Mouse (Mus musculus) heart, embryonic 12.5 days (tissue): ENCODE results near the gene Hdc. TPM values are rescaled to one million over a fixed set of nuclear protein-coding genes. Genes with fewer than 3 reads are reported as not detected.

Source experiments
- ATAC-seq: fragments of 200-750 bp; cut with Nextera tagmentation; 2 replicates; pipeline ENCODE4 v1.8.0; 2017; ENCODE audit warnings: moderate TSS enrichment, moderate library complexity; ENCODE audit not compliant: insufficient number of reproducible peaks, low FRiP score
- H3K27ac ChIP-seq: fragments of 300-500 bp; sonication (generic); 2 replicates; pipeline ENCODE4 v1.5.1; 2016; ENCODE audit warnings: mild to moderate bottlenecking, moderate library complexity; ENCODE audit not compliant: poor library complexity, severe bottlenecking
- H3K27me3 ChIP-seq: fragments of 300-500 bp; sonication (generic); replicated peaks from 2 replicates; pipeline ENCODE4 v1.6.1; 2016; ENCODE audit warnings: mild to moderate bottlenecking, moderate library complexity
- H3K36me3 ChIP-seq: fragments of 300-500 bp; sonication (generic); 2 replicates; pipeline ENCODE4 v1.6.1; 2016; ENCODE audit warnings: mild to moderate bottlenecking, moderate library complexity
- H3K4me1 ChIP-seq: fragments of 300-500 bp; sonication (generic); replicated peaks from 2 replicates; pipeline ENCODE4 v1.6.1; 2016; ENCODE audit warnings: mild to moderate bottlenecking
- H3K4me2 ChIP-seq: fragments of 300-500 bp; sonication (generic); 2 replicates; pipeline ENCODE4 v1.6.1; 2016; ENCODE audit warnings: mild to moderate bottlenecking, moderate library complexity
- H3K4me3 ChIP-seq: fragments of 300-500 bp; sonication (generic); 2 replicates; pipeline ENCODE4 v1.5.1; 2016; ENCODE audit warnings: mild to moderate bottlenecking
- H3K9ac ChIP-seq: fragments of 300-500 bp; sonication (generic); 2 replicates; pipeline ENCODE4 v1.6.1; 2016; ENCODE audit warnings: mild to moderate bottlenecking, moderate library complexity
- H3K9me3 ChIP-seq: fragments of 300-500 bp; sonication (generic); replicated peaks from 2 replicates; pipeline ENCODE4 v1.6.1; 2016; ENCODE audit warnings: mild to moderate bottlenecking, moderate library complexity
- WGBS: fragments of 180-500 bp; shearing (Covaris S2); methylation state at CpG from one replicate; pipeline ENCODE4 v1.1.7; 2016; 5-methylcytosine and 5-hydroxymethylcytosine counted together
- polyA plus RNA-seq: library from polyadenylated mRNA; unstranded; fragments of >200 nt; fragmentation: Nextera tagmentation; extraction: Ambion mirVana; gene quantifications from 2 replicates; pipeline ENCODE4 v1.2.1, GENCODE M21; 2016

Gene Hdc
- polyA plus RNA-seq, 1 experiment from 2014 or later: 3.1 TPM

DNA sequence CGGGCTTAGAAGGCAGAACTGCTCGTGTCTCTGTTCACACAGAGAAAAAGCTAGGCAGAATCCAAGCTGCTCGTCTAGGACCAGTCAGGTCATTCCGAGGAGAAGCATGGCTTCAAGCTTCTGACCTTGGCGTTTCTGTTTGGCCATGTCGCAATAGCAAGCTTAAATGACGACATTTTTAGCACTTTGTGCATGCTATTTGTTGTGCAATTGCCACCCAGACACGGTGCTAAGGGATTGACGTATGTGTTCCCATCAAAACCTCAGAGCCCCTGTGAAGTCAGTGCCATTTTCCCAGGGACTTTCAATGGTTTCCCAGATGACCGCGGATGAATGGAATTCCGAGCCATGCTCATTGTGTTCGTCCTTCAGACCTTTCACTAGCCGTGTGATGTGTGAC, 18.6 kb downstream of the Hdc start:
- Histone ChIP-seq H3K36me3 (no peaks in the 10 kb centered on the region), H3K4me2 (no peak overlapping the region), H3K9ac (no peak overlapping the region), H3K27me3 (peaks cover 9% of the 10 kb centered on the region), H3K9me3 (no peaks in the 10 kb centered on the region), H3K27ac (no peak overlapping the region), H3K4me1 (0 out of 2 replicates have a peak, but pooled peaks cover 3% of the 10 kb centered on the region), H3K4me3 (no peak overlapping the region)
- no peak for ATAC-seq
- 78% methylated on average over 14 of the region's 14 CpGs for WGBS

DNA sequence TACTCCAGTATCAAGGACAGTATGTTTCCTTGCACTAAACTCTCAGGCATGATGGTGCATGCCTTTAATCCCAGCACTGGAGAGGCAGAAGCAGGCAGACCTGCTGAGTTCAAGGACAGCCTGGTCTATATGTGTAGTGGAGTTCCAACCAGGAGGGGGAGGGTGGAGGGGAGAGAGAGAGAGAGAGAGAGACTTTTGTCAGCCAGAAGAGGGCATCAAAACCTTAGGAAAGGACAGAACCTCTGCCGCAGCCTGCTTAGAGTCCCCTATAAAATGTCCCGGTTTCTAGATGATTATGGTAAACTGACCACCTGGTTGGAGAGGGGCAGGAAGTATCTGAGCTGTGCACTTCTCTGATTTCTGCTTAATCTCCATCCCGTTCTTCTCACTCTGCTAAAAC, 20.1 kb downstream of the Hdc start:
- H3K9me3 ChIP-seq: no peaks in the 10 kb centered on the region
- no peak overlapping the region for H3K9ac ChIP-seq
- ATAC-seq: no peak
- H3K36me3 ChIP-seq: no peaks in the 10 kb centered on the region
- 4% methylated on average over 3 of the region's 3 CpGs for WGBS
- peaks cover 9% of the 10 kb centered on the region for H3K27me3 ChIP-seq
- 0 out of 2 replicates have a peak, but pooled peaks cover 3% of the 10 kb centered on the region for H3K4me1 ChIP-seq
- no peak overlapping the region for H3K27ac ChIP-seq
- no peak overlapping the region for H3K4me3 ChIP-seq
- peak overlapping the region; percentile 31 for H3K4me2 ChIP-seq

DNA sequence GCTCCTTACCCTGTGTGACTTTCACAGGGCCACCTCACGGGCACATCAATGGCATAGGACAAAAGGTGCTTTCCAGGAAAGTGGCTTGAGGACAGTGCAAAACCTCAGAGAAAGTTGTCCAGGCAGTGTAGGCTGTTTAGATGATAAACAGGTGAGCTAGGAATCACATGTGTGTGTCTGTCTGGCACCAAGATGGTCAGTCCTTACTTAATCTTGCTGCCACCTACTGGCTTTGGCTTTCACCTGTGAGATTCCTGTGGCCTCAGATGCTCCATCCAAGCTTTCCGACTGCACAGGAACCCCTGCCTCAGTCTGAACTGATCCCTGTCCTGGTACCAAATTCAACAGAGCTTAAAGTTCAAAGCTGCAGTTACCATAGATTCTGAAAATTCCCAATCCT, 20.7 kb downstream of the Hdc start:
- no peak overlapping the region for H3K27ac ChIP-seq
- H3K9ac ChIP-seq: no peak overlapping the region
- peaks cover 9% of the 10 kb centered on the region for H3K27me3 ChIP-seq
- no peak overlapping the region for H3K4me3 ChIP-seq
- 0 out of 2 replicates have a peak, but pooled peaks cover 3% of the 10 kb centered on the region for H3K4me1 ChIP-seq
- 55% methylated on average over 2 of the region's 2 CpGs for WGBS
- no peaks in the 10 kb centered on the region for H3K9me3 ChIP-seq
- ATAC-seq: no peak
- H3K36me3 ChIP-seq: no peaks in the 10 kb centered on the region
- H3K4me2 ChIP-seq: no peak overlapping the region

DNA sequence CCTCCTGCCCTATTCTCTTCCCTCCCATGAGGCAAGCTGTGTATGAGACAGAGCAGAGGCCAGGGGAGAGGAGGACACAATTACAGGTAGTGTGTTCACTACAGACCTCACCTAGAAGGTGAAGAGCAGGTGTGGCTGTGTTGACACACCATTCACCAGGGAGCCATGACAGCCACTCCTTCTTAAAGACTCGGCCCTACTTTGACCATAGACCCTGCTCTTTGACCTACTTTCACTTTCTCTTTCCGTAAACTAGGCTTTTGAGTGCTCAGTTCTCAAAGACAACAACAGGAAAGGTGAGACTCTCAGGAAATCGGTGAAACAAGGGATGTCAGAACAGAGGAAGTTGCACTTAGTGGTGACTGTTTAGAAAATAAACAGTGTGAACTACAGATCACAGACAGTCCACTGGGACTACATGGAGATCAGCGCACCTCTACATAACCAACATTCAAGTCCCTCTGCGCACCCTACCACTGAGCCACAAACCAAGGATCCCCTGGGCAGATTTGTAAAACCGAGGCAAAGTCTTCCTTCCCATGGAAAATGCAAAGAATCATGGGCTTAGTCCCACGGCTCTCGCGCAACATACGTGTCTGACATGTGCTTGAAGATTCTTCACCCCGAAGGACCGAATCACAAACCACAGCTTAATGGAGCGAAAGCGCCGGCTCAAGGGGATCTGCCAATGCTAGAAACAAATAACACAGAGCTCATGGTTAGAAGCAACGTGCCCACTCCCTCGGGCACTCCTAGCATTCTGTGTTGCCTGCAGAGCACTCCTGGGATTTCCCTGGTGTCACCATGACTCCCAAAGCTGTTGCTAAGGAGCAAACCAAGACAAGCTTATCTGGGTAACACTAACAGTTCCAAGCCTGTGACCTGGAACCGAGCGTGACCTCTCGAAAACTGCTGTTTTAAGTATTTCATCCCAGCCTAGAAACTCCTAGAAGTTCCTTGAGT, 21.5 kb downstream of the Hdc start:
- no peak overlapping the region for H3K4me3 ChIP-seq
- H3K9me3 ChIP-seq: no peaks in the 10 kb centered on the region
- H3K4me2 ChIP-seq: no peak overlapping the region
- 72% methylated on average over 20 of the region's 20 CpGs for WGBS
- no peak overlapping the region for H3K9ac ChIP-seq
- H3K36me3 ChIP-seq: no peaks in the 10 kb centered on the region
- peaks cover 9% of the 10 kb centered on the region for H3K27me3 ChIP-seq
- 0 out of 2 replicates have a peak, but pooled peaks cover 3% of the 10 kb centered on the region for H3K4me1 ChIP-seq
- no peak overlapping the region for H3K27ac ChIP-seq
- no peak for ATAC-seq

DNA sequence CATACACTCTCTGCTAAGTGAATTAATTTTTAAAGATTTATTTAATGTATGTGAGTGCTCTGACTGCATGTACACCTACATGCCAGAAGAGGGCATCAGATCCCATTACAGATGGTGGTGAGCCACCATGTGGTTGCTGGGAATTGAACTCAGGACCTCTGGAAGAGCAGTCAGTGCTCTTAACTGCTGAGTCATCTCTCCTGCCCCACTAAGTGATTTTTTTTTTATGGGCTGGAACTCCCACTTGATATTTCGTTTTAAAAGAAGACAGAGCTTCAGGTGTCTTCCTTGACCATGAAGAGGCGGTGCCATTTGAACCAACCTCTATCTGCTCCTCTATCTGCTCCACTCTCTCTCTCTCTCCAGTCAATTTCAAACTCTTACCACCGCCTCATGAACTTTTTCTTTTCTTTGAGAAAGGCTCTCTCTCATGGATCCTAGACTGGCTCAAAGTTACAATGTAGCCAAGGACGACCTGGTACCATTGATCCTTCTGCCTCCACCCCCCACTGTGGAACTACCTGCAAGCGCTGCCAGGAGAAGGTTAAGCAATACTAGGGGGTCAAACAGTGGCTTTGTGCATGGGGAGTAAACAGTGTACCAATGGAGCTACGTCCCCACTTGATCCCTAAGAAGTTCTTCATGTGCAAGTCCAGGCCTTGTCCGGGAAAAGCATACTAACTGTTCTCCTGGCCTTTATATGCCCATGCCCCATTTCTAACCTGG, 22.6 kb downstream of the Hdc start:
- no peaks in the 10 kb centered on the region for H3K9me3 ChIP-seq
- H3K9ac ChIP-seq: no peak overlapping the region
- ATAC-seq: no peak
- WGBS: 82% methylated on average over 7 of the region's 7 CpGs
- no peak overlapping the region for H3K4me3 ChIP-seq
- no peak overlapping the region for H3K4me2 ChIP-seq
- peaks cover 9% of the 10 kb centered on the region for H3K27me3 ChIP-seq
- no peaks in the 10 kb centered on the region for H3K36me3 ChIP-seq
- no peak overlapping the region for H3K27ac ChIP-seq
- 0 out of 2 replicates have a peak, but pooled peaks cover 3% of the 10 kb centered on the region for H3K4me1 ChIP-seq

DNA sequence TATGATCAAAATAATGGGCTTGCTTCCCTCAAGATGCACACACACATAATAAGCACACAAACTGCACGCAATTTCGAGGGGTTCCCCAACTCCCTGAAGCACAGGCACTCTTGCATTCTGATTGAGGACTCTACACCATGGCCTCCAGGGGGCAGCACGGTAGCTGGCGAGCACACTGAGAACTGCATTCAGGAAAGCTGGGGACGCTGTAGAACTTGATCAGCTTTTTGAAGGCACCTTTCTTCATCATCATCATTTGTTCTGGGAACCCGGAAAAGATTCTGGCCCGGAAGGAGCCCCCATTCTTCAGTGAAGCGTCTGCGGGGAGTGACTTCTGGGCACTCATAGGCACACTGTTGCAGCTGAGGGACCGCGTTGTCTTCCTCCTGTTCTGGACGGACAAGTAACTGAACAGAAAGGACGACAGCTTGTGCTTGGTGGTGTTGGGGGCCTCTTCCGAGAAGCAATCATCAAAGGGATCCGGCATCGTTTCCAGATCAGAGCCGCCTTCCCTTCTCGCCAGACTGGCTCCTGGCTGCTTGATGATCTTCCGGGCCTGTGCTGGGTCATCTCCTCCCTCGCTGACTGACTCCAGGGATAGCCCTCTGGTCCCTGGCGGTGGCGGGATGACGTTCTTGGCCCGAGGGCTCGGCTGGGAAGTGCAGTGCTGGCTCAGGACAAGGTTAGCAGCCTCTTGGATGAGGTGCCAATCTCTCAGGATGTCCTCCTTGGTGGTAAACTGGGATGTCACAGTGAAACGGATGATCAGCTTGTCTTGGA, 25.1 kb downstream of the Hdc start:
- Histone ChIP-seq H3K27ac (no peak overlapping the region), H3K9me3 (no peaks in the 10 kb centered on the region), H3K9ac (peak overlapping the region; percentile 51), H3K4me1 (no peaks in the 10 kb centered on the region), H3K36me3 (no peaks in the 10 kb centered on the region), H3K27me3 (no peaks in the 10 kb centered on the region), H3K4me2 (peak overlapping the region; percentile 74), H3K4me3 (peak overlapping the region; percentile 35)
- ATAC-seq: no peak; the same call in 1 of the 2 replicates
- WGBS: 13% methylated on average over 26 of the region's 26 CpGs

DNA sequence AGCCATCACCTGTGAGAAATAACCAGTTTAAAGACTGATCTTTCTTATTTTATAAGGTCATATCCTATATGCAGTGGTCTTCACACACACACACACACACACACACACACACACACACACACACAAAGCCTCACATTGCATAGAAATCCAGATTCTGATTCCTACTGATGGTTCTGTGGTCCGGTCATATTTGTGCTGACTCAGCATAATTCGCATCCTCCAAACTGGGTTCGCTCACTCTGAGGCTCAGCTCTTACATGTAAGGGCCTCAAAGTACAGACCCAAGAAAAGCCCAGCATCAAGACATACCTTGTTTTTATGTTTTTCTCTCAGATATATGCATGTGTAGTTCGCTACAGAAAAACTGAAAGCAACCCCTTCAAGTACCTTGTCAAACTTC, 27.8 kb downstream of the Hdc start:
- H3K4me2 ChIP-seq: no peak overlapping the region
- no peak for ATAC-seq
- no peak overlapping the region for H3K27ac ChIP-seq
- no peak overlapping the region for H3K9ac ChIP-seq
- H3K27me3 ChIP-seq: no peaks in the 10 kb centered on the region
- no peaks in the 10 kb centered on the region for H3K36me3 ChIP-seq
- no peaks in the 10 kb centered on the region for H3K4me1 ChIP-seq
- H3K9me3 ChIP-seq: no peaks in the 10 kb centered on the region; the same call in 1 of the 2 replicates
- no peak overlapping the region for H3K4me3 ChIP-seq
- WGBS: 86% methylated on average over 4 of the region's 4 CpGs

DNA sequence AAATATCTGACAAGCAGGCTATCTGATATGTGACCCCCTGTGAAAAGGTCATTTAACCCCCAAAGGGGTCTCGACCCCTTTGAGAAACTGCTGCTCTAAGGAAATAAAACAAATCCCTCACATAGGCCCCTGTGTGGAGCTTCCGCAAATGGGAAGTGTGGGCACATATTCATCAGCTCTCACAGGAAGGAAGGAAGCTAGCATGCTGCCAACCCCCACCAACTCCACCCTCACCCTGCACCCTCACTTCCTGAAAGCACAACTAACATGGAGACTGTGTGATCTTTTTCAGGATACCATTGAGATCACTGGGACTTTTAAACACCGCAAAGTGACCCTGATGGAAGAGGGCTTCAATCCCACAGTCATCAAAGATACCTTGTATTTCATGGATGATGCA, 31.6 kb downstream of the Hdc start:
- Histone ChIP-seq H3K9ac (no peak overlapping the region), H3K27ac (no peak overlapping the region), H3K36me3 (no peaks in the 10 kb centered on the region), H3K4me1 (no peaks in the 10 kb centered on the region), H3K9me3 (no peaks in the 10 kb centered on the region; the same call in 1 of the 2 replicates), H3K27me3 (no peaks in the 10 kb centered on the region), H3K4me2 (no peak overlapping the region), H3K4me3 (no peak overlapping the region)
- 74% methylated on average over 3 of the region's 3 CpGs for WGBS
- ATAC-seq: no peak

DNA sequence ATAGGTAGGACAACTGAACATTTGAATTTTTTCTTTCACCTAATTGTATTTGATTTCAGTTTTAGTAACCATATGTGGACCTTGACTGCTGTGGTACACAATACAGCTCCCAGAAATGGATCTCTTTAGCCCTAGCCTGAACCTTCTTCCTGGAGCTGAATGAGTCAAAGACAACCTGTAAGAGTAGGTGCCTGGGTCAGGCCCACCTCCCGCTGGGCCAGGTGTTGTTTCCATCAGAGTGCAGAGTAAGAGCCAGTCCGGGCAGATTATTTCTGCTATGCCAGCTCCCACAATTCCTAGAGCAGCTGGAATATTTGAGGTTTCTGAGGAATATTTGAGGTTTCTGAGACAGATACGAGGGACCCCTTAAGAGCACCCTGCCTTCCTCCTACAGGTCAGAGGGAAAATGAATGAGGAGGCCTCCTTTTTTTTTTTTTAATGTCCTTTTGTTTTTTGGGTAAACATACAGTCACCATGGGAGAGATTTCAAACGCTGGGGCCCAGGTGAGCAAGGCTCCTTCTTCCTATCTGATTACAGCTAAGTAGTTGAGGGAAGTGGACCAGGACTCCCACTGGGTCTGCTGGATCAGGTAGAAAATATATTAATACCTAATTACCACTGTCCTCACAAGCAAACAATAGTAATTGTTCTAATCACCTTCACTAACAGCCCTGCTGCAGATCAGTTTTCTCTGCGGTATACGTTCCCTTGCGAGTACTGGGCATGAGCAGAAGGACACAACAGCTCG, 34.3 kb downstream of the Hdc start:
- Histone ChIP-seq H3K27me3 (no peaks in the 10 kb centered on the region), H3K9ac (no peak overlapping the region), H3K4me3 (no peak overlapping the region), H3K4me2 (no peak overlapping the region), H3K27ac (no peak overlapping the region), H3K4me1 (no peaks in the 10 kb centered on the region), H3K36me3 (no peaks in the 10 kb centered on the region), H3K9me3 (no peaks in the 10 kb centered on the region; the same call in 1 of the 2 replicates)
- ATAC-seq: no peak
- 76% methylated on average over 8 of the region's 8 CpGs for WGBS

DNA sequence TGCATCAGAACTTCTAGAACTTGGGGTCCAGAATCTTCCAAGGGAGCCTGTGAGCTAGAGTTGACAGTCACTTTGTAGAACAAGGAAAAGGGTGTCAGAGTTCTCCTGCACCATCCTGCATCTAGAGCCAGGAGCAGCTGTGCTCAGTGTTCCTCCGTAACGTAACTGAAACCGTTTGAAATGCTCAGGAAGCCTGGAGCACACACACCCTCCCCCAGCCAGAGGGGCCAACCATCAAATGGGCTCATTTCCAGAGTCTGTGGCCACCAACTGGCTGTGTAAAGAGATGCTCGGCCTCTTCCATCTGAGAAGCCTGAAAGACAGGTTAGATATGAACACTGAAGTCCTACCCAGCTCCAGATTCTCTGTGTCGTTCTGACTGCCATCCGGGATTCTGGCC, 35.1 kb downstream of the Hdc start:
- 64% methylated on average over 6 of the region's 6 CpGs for whole genome bisulfite sequencing

More for the DNA sequence above, 35.1 kb downstream of the Hdc start:
- ATAC-seq: no peak
- no peak overlapping the region for H3K4me2 ChIP-seq
- H3K27ac ChIP-seq: no peak overlapping the region
- no peak overlapping the region for H3K4me3 ChIP-seq
- no peaks in the 10 kb centered on the region for H3K27me3 ChIP-seq
- no peaks in the 10 kb centered on the region for H3K36me3 ChIP-seq
- H3K4me1 ChIP-seq: no peaks in the 10 kb centered on the region
- H3K9me3 ChIP-seq: no peaks in the 10 kb centered on the region; the same call in 1 of the 2 replicates
- H3K9ac ChIP-seq: no peak overlapping the region
